Mouse (Mus musculus) liver, postnatal 0 days (tissue): Measurements from ENCODE around the gene Pfas.

Experiments used
- CTCF ChIP-seq: sonication (generic); IDR thresholded peaks from 2 replicates; pipeline ENCODE4 v1.5.1; 2016; ENCODE audit warnings: antibody characterized with exemption, low read depth
- EP300 ChIP-seq: IDR thresholded peaks from 2 replicates; pipeline ENCODE4 v1.6.1; 2016; ENCODE audit warnings: antibody characterized with exemption, low read depth, mild to moderate bottlenecking

- TF ChIP-seq CTCF (no peak), EP300 (no peak)
Observed at GRCm38 (mm10) chr11:68975601-68976000, 32.7 kb downstream of the Pfas start.
